In genomic region chr3:142559632-142560228, GRCm38 (mm10) we compare ENCODE assay signal across 8 mouse cellular contexts. TPM values are rescaled to one million over a fixed set of nuclear protein-coding genes. Genes with fewer than 3 reads are reported as not detected.
DNase-seq lines count a peak whose midpoint lies in the region; ATAC-seq lines count a peak whose summit lies in the region.

Gene Gbp3 (plus strand): TSS chr3:142560026.

- no peak within 1 kb of the TSS for H3K9ac ChIP-seq in embryonic facial prominence, embryonic 12.5 days

- H3K4me3 ChIP-seq in embryonic facial prominence, embryonic 12.5 days: peak within 1 kb of the TSS; percentile 18
- H3K4me3 ChIP-seq in midbrain, embryonic 10.5 days: peak within 1 kb of the TSS; percentile 41

- DNase-seq in thymus, postnatal 0 days (ENCODE audit: low spot score): peak; percentile 30
- no peak for DNase-seq in thymus, postnatal 4 days
- peak; percentile 39 to 46 for DNase-seq in heart, postnatal 14 days
- peak; percentile 52 to 61 for DNase-seq in kidney, postnatal 36 days
- DNase-seq in midbrain, embryonic 10.5 days (ENCODE audit: low spot score): no peak
- DNase-seq in cerebellum, postnatal 14 days: no peak
- no peak for DNase-seq in frontal cortex, postnatal 25 days (ENCODE audit: low spot score in 2 of 2)

- H3K4me1 ChIP-seq in embryonic facial prominence, embryonic 12.5 days: peaks cover 6% of the 10 kb centered on the region
- H3K4me1 ChIP-seq in midbrain, embryonic 10.5 days: peaks cover 8% of the 10 kb centered on the region

- peak within 1 kb of the TSS; percentile 41 for H3K4me2 ChIP-seq in embryonic facial prominence, embryonic 12.5 days (replicated peaks)

- H3K36me3 ChIP-seq in embryonic facial prominence, embryonic 12.5 days: no peaks in the 10 kb centered on the region
- H3K36me3 ChIP-seq in midbrain, embryonic 10.5 days: no peaks in the 10 kb centered on the region

- ATAC-seq in embryonic facial prominence, embryonic 12.5 days (ENCODE audit: insufficient number of reproducible peaks, insufficient read depth, low FRiP score, low TSS enrichment): no peak

- intact Hi-C loops in heart, postnatal 14 days (cut with DNase I): loop anchor here (1.0 to 10.0 kb wide), 4 partner anchors 31 to 285 kb away; partner anchors contain the start of gene Gbp5

- no peaks in the 10 kb centered on the region for H3K9me3 ChIP-seq in embryonic facial prominence, embryonic 12.5 days
- no peaks in the 10 kb centered on the region for H3K9me3 ChIP-seq in midbrain, embryonic 10.5 days (replicated peaks)

- H3K27me3 ChIP-seq in embryonic facial prominence, embryonic 12.5 days: no peaks in the 10 kb centered on the region
- no peaks in the 10 kb centered on the region for H3K27me3 ChIP-seq in midbrain, embryonic 10.5 days (ENCODE audit: low read depth, poor library complexity, severe bottlenecking)

- no peak within 1 kb of the TSS for H3K27ac ChIP-seq in embryonic facial prominence, embryonic 12.5 days
- H3K27ac ChIP-seq in midbrain, embryonic 10.5 days (replicated peaks): no peak within 1 kb of the TSS

- WGBS in embryonic facial prominence, embryonic 12.5 days: 23% methylated on average over 3 of the region's 3 CpGs
- WGBS in midbrain, embryonic 10.5 days: 63% methylated on average over 3 of the region's 3 CpGs

RNA-seq across cellular contexts. Expression of gene Gbp3, which starts in this region (rescaled TPM):
- 17.4 and 19.5 TPM in 2 replicates for polyA plus RNA-seq in thymus, postnatal 0 days (2015; fragmentation: Nextera tagmentation; extraction: Ambion mirVana)
- polyA plus RNA-seq in embryonic facial prominence, embryonic 12.5 days (2016; fragmentation: Nextera tagmentation; extraction: Ambion mirVana): 0.69 and 1.4 TPM in 2 replicates
- 10 to 100 TPM; 10.5 to 13.3 TPM for total RNA-seq in heart, postnatal 14 days (2021)
- 0.29 and 0.43 TPM in 2 replicates for polyA plus RNA-seq in midbrain, embryonic 10.5 days (2016; fragmentation: Nextera tagmentation; extraction: Ambion mirVana)

Comparison
In these comparisons a context has a peak if more than half of its experiments do, and no peak if none do; other contexts are left out.
1. DNase-seq: peak in thymus, postnatal 0 days (single experiment), heart, postnatal 14 days (2 of 2) and kidney, postnatal 36 days (2 of 2); none in thymus, postnatal 4 days (single experiment), midbrain, embryonic 10.5 days (single experiment), cerebellum, postnatal 14 days (0 of 2) and frontal cortex, postnatal 25 days (0 of 2).